Mouse (Mus musculus) ES-E14 (cell line): ENCODE measurements around the gene Iqsec1. TPM values are rescaled to one million over a fixed set of nuclear protein-coding genes. Genes with fewer than 3 reads are reported as not detected.

ENCODE experiments used
- DNase-seq: peaks from one replicate; pipeline ENCODE4 v3.0.0-alpha.2; 2013; ENCODE audit warnings: low read depth, low spot score
- H3K27ac ChIP-seq: 2 replicates; pipeline ENCODE4 v1.5.1; 2012; ENCODE audit warnings: low read depth, mild to moderate bottlenecking, low read length, moderate library complexity, mixed read lengths; ENCODE audit not compliant: poor library complexity, insufficient read depth, severe bottlenecking
- H3K36me3 ChIP-seq: 2 replicates; pipeline ENCODE4 v1.6.1; 2012; ENCODE audit warnings: mild to moderate bottlenecking, low read length, moderate library complexity, mixed read lengths; ENCODE audit not compliant: control insufficient read depth, poor library complexity, insufficient read depth, severe bottlenecking
- H3K4me1 ChIP-seq, 2 experiments: fragments of 150-350 bp in 1 of 2; sonication (generic) in 1 of 2; 2 replicates each; pipeline ENCODE4 v1.6.1; 2012; ENCODE audit warnings: low read length in 2 of 2, mild to moderate bottlenecking in 1 of 2, mixed read lengths in 1 of 2; ENCODE audit not compliant: control insufficient read depth in 2 of 2, insufficient read depth in 2 of 2, poor library complexity in 1 of 2
- H3K4me3 ChIP-seq, 2 experiments: fragments of 150-350 bp in 1 of 2; sonication (generic) in 1 of 2; 2 replicates each; pipeline ENCODE4 v1.5.1; 2012; ENCODE audit warnings: low read length in 2 of 2, low read depth in 1 of 2, mild to moderate bottlenecking in 1 of 2, mixed read lengths in 1 of 2; ENCODE audit not compliant: insufficient read depth in 1 of 2, poor library complexity in 1 of 2, severe bottlenecking in 1 of 2
- H3K9ac ChIP-seq: 2 replicates; pipeline ENCODE4 v1.6.1; 2012; ENCODE audit warnings: low read depth, mild to moderate bottlenecking, low read length, mixed read lengths; ENCODE audit not compliant: poor library complexity, insufficient read depth, severe bottlenecking
- H3K9me3 ChIP-seq: fragments of 150-350 bp; sonication (generic); 2 replicates; pipeline ENCODE4 v1.6.1; 2012; ENCODE audit warnings: low read depth, mild to moderate bottlenecking, low read length; ENCODE audit not compliant: control insufficient read depth, insufficient read depth
- CHD2 ChIP-seq: IDR thresholded peaks from 2 replicates; pipeline ENCODE4 v1.6.1; 2014; ENCODE audit warnings: mild to moderate bottlenecking, low read depth, low read length, inconsistent platforms
- HCFC1 ChIP-seq: IDR thresholded peaks from 2 replicates; pipeline ENCODE4 v1.6.1; 2012; ENCODE audit warnings: low read length, inconsistent platforms, borderline replicate concordance; ENCODE audit not compliant: insufficient read depth
- MAFK ChIP-seq: IDR thresholded peaks from 2 replicates; pipeline ENCODE4 v1.6.1; 2014; ENCODE audit warnings: mild to moderate bottlenecking, low read depth, low read length, inconsistent platforms; ENCODE audit not compliant: insufficient read depth
- ZC3H11A ChIP-seq: IDR thresholded peaks from 2 replicates; pipeline ENCODE4 v1.6.1; 2012; ENCODE audit warnings: low read depth, mild to moderate bottlenecking, inconsistent platforms, low read length, borderline replicate concordance
- ZNF384 ChIP-seq: IDR thresholded peaks from 2 replicates; pipeline ENCODE4 v1.6.1; 2012; ENCODE audit warnings: low read depth, low read length, inconsistent platforms
- in situ Hi-C, 2 experiments: fragments of 600-800 bp; cut with MboI; formaldehyde crosslinking; loops; one replicate each; pipeline ENCODE4 v1.15.1; 2025; ENCODE audit warnings: low sequenced_read_pairs in 2 of 2, inconsistent platforms in 1 of 2; ENCODE audit not compliant: unreplicated experiment in 2 of 2
- total RNA-seq: library from RNA; depleted of rRNA; stranded (reverse); fragments of 300-350 nt; gene quantifications from 2 replicates; pipeline ENCODE4 v1.2.3, GENCODE M21; 2012

Gene Iqsec1
- total RNA-seq, 1 experiment: 18.8 TPM

DNA sequence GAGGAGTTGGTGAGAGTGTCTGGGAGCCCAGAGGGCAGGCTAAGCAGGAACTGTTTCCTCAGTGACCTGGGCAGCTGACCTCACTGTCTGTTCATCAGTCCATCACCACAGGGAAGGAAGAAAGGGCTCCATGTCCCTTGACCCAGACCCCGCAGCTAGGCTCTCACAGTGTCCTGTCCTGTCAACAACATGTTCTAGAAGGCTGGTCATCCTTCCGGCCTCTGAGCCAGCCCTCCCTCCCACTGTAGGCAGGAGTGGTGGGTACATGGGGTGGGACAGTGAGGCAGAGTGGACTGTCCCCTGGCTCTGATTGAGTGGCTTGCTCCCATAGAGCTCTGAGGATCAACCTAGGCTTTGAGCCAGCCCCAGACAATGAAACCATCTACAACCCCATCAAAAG lies 284.7 kb downstream of the Iqsec1 start:
- Histone ChIP-seq H3K4me3 (no peak overlapping the region), H3K27ac (no peak overlapping the region), H3K9me3 (no peaks in the 10 kb centered on the region), H3K36me3 (no peaks in the 10 kb centered on the region), H3K4me1 (peaks cover 0 to 4% of the 10 kb centered on the region in 2 experiments; a peak in 1 of 4 replicates), H3K9ac (no peak overlapping the region)
- no peak for TF ChIP-seq HCFC1
- no peak for DNase-seq
- in situ Hi-C loops: no loop called here

DNA sequence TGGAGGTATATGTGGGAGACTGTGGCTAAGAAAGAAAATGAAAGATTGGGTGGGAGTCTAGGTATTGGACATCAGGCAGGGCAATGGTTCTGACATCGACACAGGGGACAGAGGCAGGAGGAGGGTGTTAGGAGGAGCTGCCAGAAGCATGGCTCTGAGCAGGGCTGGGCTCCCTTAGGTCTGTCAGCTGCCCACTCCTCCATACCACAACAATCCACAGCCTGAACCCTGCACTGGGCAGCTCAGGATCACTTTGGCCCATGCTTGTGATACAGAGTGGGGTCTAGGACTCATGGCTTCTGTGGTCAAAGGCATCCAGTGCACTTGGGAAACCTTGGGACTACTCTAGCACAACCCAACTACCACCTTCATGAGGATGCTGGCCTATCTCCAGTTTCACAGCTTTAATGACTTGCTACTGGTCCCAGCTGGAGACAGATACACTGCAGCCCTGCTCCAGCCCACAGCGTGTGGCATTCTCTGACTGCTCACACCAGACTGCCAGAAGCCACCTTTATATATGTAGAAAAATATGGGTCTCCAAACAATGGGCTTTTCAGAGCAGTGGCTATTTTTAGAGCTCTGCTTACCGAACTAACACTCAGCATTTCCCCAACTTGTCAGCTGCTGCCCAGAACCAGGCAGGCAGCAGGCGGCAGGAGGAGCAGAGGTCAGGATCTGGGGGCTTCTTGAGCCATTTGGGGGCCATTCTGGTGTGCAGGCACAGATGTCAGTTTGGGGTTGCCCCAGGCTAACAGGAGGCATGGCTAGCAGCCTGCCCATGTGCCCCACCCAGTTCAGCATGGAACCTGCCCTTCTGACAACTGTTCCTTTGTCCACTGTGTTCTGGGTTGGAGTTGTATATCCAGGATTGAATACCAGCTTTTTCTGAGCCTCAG lies 285.4 kb downstream of the Iqsec1 start:
- H3K27ac ChIP-seq: no peak overlapping the region
- no peak for TF ChIP-seq ZC3H11A
- TF ChIP-seq ZNF384: no peak
- no peak for TF ChIP-seq CHD2
- TF ChIP-seq MAFK: no peak
- no peak for TF ChIP-seq HCFC1
- H3K9ac ChIP-seq: no peak overlapping the region
- no peaks in the 10 kb centered on the region for H3K36me3 ChIP-seq
- H3K4me1 ChIP-seq: peaks cover 0 to 4% of the 10 kb centered on the region in 2 experiments; a peak in 1 of 4 replicates
- no peak for DNase-seq
- no peaks in the 10 kb centered on the region for H3K9me3 ChIP-seq
- in situ Hi-C loops: no loop called here
- H3K4me3 ChIP-seq: no peak overlapping the region

DNA sequence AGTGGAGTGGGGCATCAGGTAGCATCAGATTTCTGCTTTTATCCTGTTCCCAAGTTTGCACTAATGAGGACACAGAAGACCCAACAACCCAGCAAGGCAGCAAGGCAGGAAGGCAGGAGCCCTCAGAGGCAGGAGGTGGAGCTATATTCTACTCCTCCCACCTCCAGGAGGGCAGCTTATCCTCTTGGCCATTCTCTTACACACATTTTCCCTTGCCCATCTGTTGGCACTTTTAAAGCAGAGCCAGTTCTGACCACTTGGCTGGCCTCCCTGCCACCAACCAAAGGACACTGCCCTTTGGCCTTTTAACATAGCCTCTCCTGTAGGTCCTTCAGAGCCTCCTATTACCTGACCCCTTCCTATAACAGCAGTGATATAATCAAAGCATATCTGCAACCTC lies 286.3 kb downstream of the Iqsec1 start:
- in situ Hi-C loops: no loop called here
- TF ChIP-seq ZC3H11A: no peak
- TF ChIP-seq HCFC1: no peak
- no peak for TF ChIP-seq CHD2
- no peak for TF ChIP-seq MAFK
- no peak for TF ChIP-seq ZNF384

DNA sequence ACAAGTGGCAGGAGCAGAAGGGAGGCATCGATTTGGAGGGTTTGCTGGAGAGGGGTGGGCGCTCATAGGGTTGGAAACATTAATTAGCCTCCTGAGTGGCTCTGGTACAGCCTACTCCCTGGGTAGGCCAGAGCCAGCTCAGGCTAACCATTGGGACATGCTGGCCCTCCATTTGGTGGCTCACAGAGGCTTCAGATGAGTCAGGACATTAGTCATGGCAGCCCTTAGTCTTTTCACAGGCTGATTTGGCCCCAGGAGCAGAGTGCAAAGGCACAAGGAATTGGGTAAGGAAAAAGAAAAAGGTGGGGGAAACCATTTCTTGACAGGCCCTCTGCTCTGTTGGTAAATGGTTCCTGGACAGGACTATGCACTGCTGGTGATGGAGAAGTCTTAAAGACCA lies 287.1 kb downstream of the Iqsec1 start:
- no peaks in the 10 kb centered on the region for H3K9me3 ChIP-seq
- H3K27ac ChIP-seq: no peak overlapping the region
- in situ Hi-C loops: no loop called here
- H3K36me3 ChIP-seq: no peaks in the 10 kb centered on the region
- DNase-seq: no peak
- TF ChIP-seq HCFC1 (no peak), MAFK (no peak), CHD2 (no peak), ZC3H11A (no peak)
- H3K4me3 ChIP-seq: no peak overlapping the region
- peaks cover 0 to 3% of the 10 kb centered on the region in 2 experiments; a peak in 1 of 4 replicates for H3K4me1 ChIP-seq
- no peak overlapping the region for H3K9ac ChIP-seq

More for the DNA sequence above, 286.3 kb downstream of the Iqsec1 start:
- Histone ChIP-seq H3K4me1 (peaks cover 0 to 4% of the 10 kb centered on the region in 2 experiments; a peak in 1 of 4 replicates), H3K4me3 (no peak overlapping the region), H3K27ac (no peak overlapping the region), H3K36me3 (no peaks in the 10 kb centered on the region), H3K9me3 (no peaks in the 10 kb centered on the region), H3K9ac (no peak overlapping the region)
- DNase-seq: no peak

DNA sequence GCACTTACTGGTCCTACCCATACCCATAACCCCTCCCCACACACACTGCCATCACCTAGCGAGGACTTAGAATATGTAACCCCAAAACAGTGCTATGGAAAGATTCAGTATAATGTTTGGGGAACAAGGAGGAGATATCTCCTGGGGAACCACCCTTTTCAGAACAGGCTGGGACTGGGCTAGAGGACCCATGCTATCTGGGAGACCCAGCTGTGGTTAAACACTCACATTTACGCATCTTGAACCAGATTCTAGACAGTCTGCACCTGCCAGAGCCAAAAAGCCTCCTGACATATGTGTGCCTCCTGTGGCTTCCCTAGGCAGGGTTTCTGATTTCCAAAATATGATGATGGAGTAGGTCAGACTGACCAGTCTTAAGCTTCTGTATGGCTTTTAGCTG lies 287.7 kb downstream of the Iqsec1 start:
- Histone ChIP-seq H3K9ac (no peak overlapping the region), H3K27ac (no peak overlapping the region), H3K4me3 (no peak overlapping the region), H3K9me3 (no peaks in the 10 kb centered on the region), H3K36me3 (no peaks in the 10 kb centered on the region), H3K4me1 (peaks cover 0 to 3% of the 10 kb centered on the region in 2 experiments; a peak in 1 of 4 replicates)
- TF ChIP-seq HCFC1 (no peak), CHD2 (no peak), MAFK (no peak), ZNF384 (no peak), ZC3H11A (no peak)
- in situ Hi-C loops: no loop called here
- no peak for DNase-seq
